Comparison of ENCODE assay signal across 10 mouse cellular contexts in the genomic region with DNA sequence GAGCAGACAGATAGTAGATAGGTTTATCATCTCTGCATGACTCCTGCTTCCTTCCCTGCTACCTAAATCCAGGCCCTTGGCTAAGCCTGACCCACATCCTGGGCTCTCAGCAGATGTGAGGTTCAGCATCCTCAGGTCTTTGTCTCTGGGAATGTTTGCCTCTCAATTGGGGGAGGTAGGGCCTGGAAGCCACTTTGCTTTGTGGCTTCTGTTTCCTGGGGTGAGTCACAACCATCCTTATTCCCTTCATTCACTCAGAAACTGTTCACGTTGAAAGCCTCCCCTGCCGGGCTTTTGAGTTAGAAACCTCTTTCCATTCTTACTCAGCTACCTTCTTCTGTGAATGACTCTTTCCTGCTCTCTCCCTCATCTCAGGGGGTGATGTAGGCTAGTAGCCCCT.
"Had no signal": no experiment of that assay in that cellular context is flagged by ENCODE, and none has a peak within 500 bp of the region (broad histone marks: within the 10 kb centered on the region; RNA-seq: fewer than 3 reads in every experiment).

No protein-coding gene starts in this region.

- DNase-seq: kidney, postnatal 14 days; kidney, postnatal 4 days; left cerebral cortex, postnatal 4 days; liver, postnatal 0 days; lung, embryonic 14.5 days; retina, postnatal 1 day; right cerebral cortex, postnatal 25 days; thymus, adult 2 months; thymus, postnatal 14 days; thymus, postnatal 4 days had no signal
